Mouse (Mus musculus) MEL (cell line): ENCODE data around the gene Pon3. TPM values are rescaled to one million over a fixed set of nuclear protein-coding genes. Genes with fewer than 3 reads are reported as not detected.

ENCODE experiments used
- DNase-seq: peaks from one replicate; pipeline ENCODE4 v3.0.0; 2011; ENCODE audit warnings: low read depth, low spot score
- H3K27ac ChIP-seq: 2 replicates; pipeline ENCODE4 v1.5.1; 2012; ENCODE audit warnings: low read depth, mild to moderate bottlenecking, control low read depth, low read length, moderate library complexity; ENCODE audit not compliant: control insufficient read depth
- H3K27me3 ChIP-seq, 2 experiments: fragments of 150-350 bp in 1 of 2; sonication (generic) in 1 of 2; 2 replicates each; pipeline ENCODE4 v1.6.1; 2012; ENCODE audit warnings: low read length in 2 of 2, mild to moderate bottlenecking in 2 of 2, improper control_type of control experiment in 1 of 2, moderate library complexity in 1 of 2; ENCODE audit not compliant: insufficient read depth in 2 of 2, control insufficient read depth in 1 of 2
- H3K36me3 ChIP-seq, 2 experiments: 2 replicates each; pipeline ENCODE4 v1.6.1; 2012 to 2014; ENCODE audit warnings: low read length in 2 of 2, improper control_type of control experiment in 1 of 2, inconsistent platforms in 1 of 2, mild to moderate bottlenecking in 1 of 2; ENCODE audit not compliant: insufficient read depth in 2 of 2, control insufficient read depth in 1 of 2
- H3K4me1 ChIP-seq, 2 experiments: fragments of 150-350 bp in 1 of 2; sonication (generic) in 1 of 2; 2 replicates each; pipeline ENCODE4 v1.6.1; 2012; ENCODE audit warnings: low read length in 2 of 2, improper control_type of control experiment in 1 of 2, mild to moderate bottlenecking in 1 of 2; ENCODE audit not compliant: insufficient read depth in 2 of 2, control insufficient read depth in 1 of 2
- H3K4me3 ChIP-seq, 2 experiments: fragments of 150-350 bp in 1 of 2; sonication (generic) in 1 of 2; 2 replicates each; pipeline ENCODE4 v1.5.1; 2012; ENCODE audit warnings: low read depth in 2 of 2, low read length in 2 of 2, mild to moderate bottlenecking in 2 of 2, moderate library complexity in 2 of 2, control low read depth in 1 of 2, improper control_type of control experiment in 1 of 2; ENCODE audit not compliant: control insufficient read depth in 1 of 2, insufficient read depth in 1 of 2
- H3K79me2 ChIP-seq: 2 replicates; pipeline ENCODE4 v1.6.1; 2012; ENCODE audit warnings: mild to moderate bottlenecking, low read length, moderate library complexity; ENCODE audit not compliant: control insufficient read depth, poor library complexity, insufficient read depth
- H3K9ac ChIP-seq: 2 replicates; pipeline ENCODE4 v1.6.1; 2012; ENCODE audit warnings: low read depth, mild to moderate bottlenecking, control low read depth, low read length, moderate library complexity; ENCODE audit not compliant: control insufficient read depth, poor library complexity, severe bottlenecking
- H3K9me3 ChIP-seq: fragments of 150-350 bp; sonication (generic); replicated peaks from 2 replicates; pipeline ENCODE4 v1.6.1; 2012; ENCODE audit warnings: mild to moderate bottlenecking, low read length, improper control_type of control experiment, moderate library complexity; ENCODE audit not compliant: insufficient read depth
- BHLHE40 ChIP-seq: IDR thresholded peaks from 2 replicates; pipeline ENCODE4 v1.6.1; 2012; ENCODE audit warnings: low read depth, mild to moderate bottlenecking, inconsistent platforms, low read length, improper control_type of control experiment, borderline replicate concordance
- CHD2 ChIP-seq: IDR thresholded peaks from 2 replicates; pipeline ENCODE4 v1.6.1; 2011; ENCODE audit warnings: low read length, improper control_type of control experiment
- EP300 ChIP-seq, 2 experiments: IDR thresholded peaks; 2 replicates each; pipeline ENCODE4 v1.6.1; 2011; ENCODE audit warnings: improper control_type of control experiment in 2 of 2, low read length in 2 of 2, low read depth in 1 of 2, mild to moderate bottlenecking in 1 of 2
- ETS1 ChIP-seq: IDR thresholded peaks from 2 replicates; pipeline ENCODE4 v1.6.1; 2012; ENCODE audit warnings: low read depth, mild to moderate bottlenecking, inconsistent platforms, low read length, improper control_type of control experiment, moderate library complexity
- GATA1 ChIP-seq: IDR thresholded peaks from 2 replicates; pipeline ENCODE4 v1.6.1; 2011; ENCODE audit warnings: low read depth, low read length, improper control_type of control experiment
- HCFC1 ChIP-seq: IDR thresholded peaks from 2 replicates; pipeline ENCODE4 v1.6.1; 2012; ENCODE audit warnings: low read depth, mild to moderate bottlenecking, inconsistent platforms, low read length, improper control_type of control experiment, moderate library complexity
- JUND ChIP-seq: IDR thresholded peaks from 2 replicates; pipeline ENCODE4 v1.6.1; 2011; ENCODE audit warnings: low read depth, mild to moderate bottlenecking, improper control_type of control experiment, low read length
- MAFK ChIP-seq: IDR thresholded peaks from 2 replicates; pipeline ENCODE4 v1.6.1; 2011; ENCODE audit warnings: low read depth, mild to moderate bottlenecking, low read length, improper control_type of control experiment, borderline replicate concordance
- MYB ChIP-seq: IDR thresholded peaks from 2 replicates; pipeline ENCODE4 v1.6.1; 2011; ENCODE audit warnings: mild to moderate bottlenecking, low read depth, low read length, improper control_type of control experiment
- MYC ChIP-seq: IDR thresholded peaks from 2 replicates; pipeline ENCODE4 v1.6.1; 2011; ENCODE audit warnings: low read depth, mild to moderate bottlenecking, low read length, improper control_type of control experiment, moderate library complexity
- POLR2AphosphoS5 ChIP-seq: IDR thresholded peaks from 2 replicates; pipeline ENCODE4 v1.6.1; 2012; ENCODE audit warnings: low read depth, borderline replicate concordance, mild to moderate bottlenecking, inconsistent platforms, low read length, moderate library complexity, mixed read lengths
- RAD21 ChIP-seq: IDR thresholded peaks from 2 replicates; pipeline ENCODE4 v1.6.1; 2011; ENCODE audit warnings: mild to moderate bottlenecking, low read depth, low read length, improper control_type of control experiment
- SIN3A ChIP-seq: IDR thresholded peaks from 2 replicates; pipeline ENCODE4 v1.6.1; 2012; ENCODE audit warnings: low read length, improper control_type of control experiment, inconsistent platforms
- SMC3 ChIP-seq: IDR thresholded peaks from 2 replicates; pipeline ENCODE4 v1.6.1; 2011; ENCODE audit warnings: low read depth, low read length, improper control_type of control experiment
- TAL1 ChIP-seq: IDR thresholded peaks from 2 replicates; pipeline ENCODE4 v1.6.1; 2012; ENCODE audit warnings: mild to moderate bottlenecking, inconsistent platforms, low read length, moderate library complexity, mixed read lengths
- TBP ChIP-seq: IDR thresholded peaks from 2 replicates; pipeline ENCODE4 v1.8.0; 2011; ENCODE audit warnings: low read depth, low read length, improper control_type of control experiment
- USF1 ChIP-seq: IDR thresholded peaks from 2 replicates; pipeline ENCODE4 v1.6.1; 2014; ENCODE audit warnings: low read depth, mild to moderate bottlenecking, inconsistent platforms, low read length, improper control_type of control experiment, moderate library complexity
- USF2 ChIP-seq, 2 experiments: IDR thresholded peaks; 2 replicates each; pipeline ENCODE4 v1.6.1; 2011 to 2012; ENCODE audit warnings: improper control_type of control experiment in 2 of 2, low read length in 2 of 2, borderline replicate concordance in 1 of 2, inconsistent platforms in 1 of 2, low read depth in 1 of 2, mild to moderate bottlenecking in 1 of 2; ENCODE audit not compliant: insufficient read depth in 1 of 2
- ZC3H11A ChIP-seq: IDR thresholded peaks from 2 replicates; pipeline ENCODE4 v1.6.1; 2012; ENCODE audit warnings: low read depth, mild to moderate bottlenecking, inconsistent platforms, low read length, improper control_type of control experiment
- ZKSCAN1 ChIP-seq: IDR thresholded peaks from 2 replicates; pipeline ENCODE4 v1.6.1; 2012; ENCODE audit warnings: low read depth, mild to moderate bottlenecking, inconsistent platforms, low read length, improper control_type of control experiment, moderate library complexity
- ZMIZ1 ChIP-seq: IDR thresholded peaks from 2 replicates; pipeline ENCODE4 v1.6.1; 2012; ENCODE audit warnings: low read depth, mild to moderate bottlenecking, inconsistent platforms, low read length, improper control_type of control experiment, moderate library complexity
- ZNF384 ChIP-seq: IDR thresholded peaks from 2 replicates; pipeline ENCODE4 v1.6.1; 2012; ENCODE audit warnings: low read depth, mild to moderate bottlenecking, inconsistent platforms, low read length, improper control_type of control experiment
- polyA plus RNA-seq, 2 experiments: library from polyadenylated mRNA; stranded (reverse) in 1 of 2; unstranded in 1 of 2; fragments of >175 nt in 1 of 2; fragments of >200 nt in 1 of 2; gene quantifications; 2 replicates each; pipeline versions ENCODE4 v1.2.1 to v1.2.4; 2012; ENCODE audit warnings: low replicate concordance in 2 of 2, low read depth in 1 of 2; ENCODE audit not compliant: insufficient read length in 2 of 2, insufficient read depth in 1 of 2, missing spikeins in 1 of 2
- total RNA-seq: library from RNA; depleted of rRNA; stranded (reverse); fragments of 300-350 nt; gene quantifications from 2 replicates; pipeline ENCODE4 v1.2.3, GENCODE M21; 2012

The Pon3 gene
- total and polyA plus RNA-seq, 3 experiments, result 2.9 to 5.9 TPM; not detected in 1

GRCm38 (mm10) chr6:5199916-5200315, 56.2 kb downstream of the Pon3 start:
- no peak for DNase-seq
- Histone ChIP-seq H3K27me3 (peaks cover 0 to 3% of the 10 kb centered on the region in 2 experiments; a peak in 3 of 4 replicates), H3K79me2 (no peaks in the 10 kb centered on the region), H3K9me3 (no peaks in the 10 kb centered on the region), H3K9ac (no peak overlapping the region), H3K27ac (no peak overlapping the region), H3K4me3 (no peak overlapping the region), H3K4me1 (no peaks in the 10 kb centered on the region), H3K36me3 (no peaks in the 10 kb centered on the region)
- TF ChIP-seq SMC3 (no peak), MYC (no peak), GATA1 (no peak), EP300 (IDR thresholded peaks at IDR 0.05; ENCODE audit: low read depth in 1 of 2, low read length in 2 of 2) (no peak), ZKSCAN1 (no peak), RAD21 (no peak), TBP (no peak), ZNF384 (no peak), SIN3A (no peak), USF2 (IDR thresholded peaks at IDR 0.05; ENCODE audit: borderline replicate concordance in 1 of 2, insufficient read depth in 1 of 2, low read depth in 1 of 2, low read length in 2 of 2) (no peak), ETS1 (no peak)

- H3K9me3 ChIP-seq, result no peaks in the 10 kb centered on the region
- peaks cover 0 to 4% of the 10 kb centered on the region in 2 experiments; a peak in 2 of 4 replicates for H3K27me3 ChIP-seq
- no peak overlapping the region for H3K4me3 ChIP-seq
- no peak for TF ChIP-seq ZC3H11A
- TF ChIP-seq ZMIZ1, result no peak
- TF ChIP-seq BHLHE40, result no peak
- TF ChIP-seq ZNF384, result no peak
- TF ChIP-seq MYB, result no peak
- TF ChIP-seq ZKSCAN1, result no peak
- no peak for TF ChIP-seq JUND
- TF ChIP-seq POLR2AphosphoS5, result no peak
- TF ChIP-seq SIN3A, result no peak
- TF ChIP-seq USF1, result no peak
- TF ChIP-seq CHD2, result no peak
- TF ChIP-seq TAL1, result no peak
- TF ChIP-seq HCFC1, result no peak
- no peak for TF ChIP-seq ETS1
- TF ChIP-seq GATA1, result no peak
- no peak for TF ChIP-seq MAFK
- TF ChIP-seq RAD21, result no peak
- TF ChIP-seq EP300 (IDR thresholded peaks at IDR 0.05; ENCODE audit: low read depth in 1 of 2, low read length in 2 of 2), result no peak
- H3K4me1 ChIP-seq, result no peaks in the 10 kb centered on the region
- H3K79me2 ChIP-seq, result no peaks in the 10 kb centered on the region
- H3K9ac ChIP-seq, result no peak overlapping the region
- no peak overlapping the region for H3K27ac ChIP-seq
- DNase-seq, result no peak
- H3K36me3 ChIP-seq, result no peaks in the 10 kb centered on the region
Observed at GRCm38 (mm10) chr6:5199376-5199905, 56.6 kb downstream of the Pon3 start.
